Mouse (Mus musculus) heart, adult 2 months (tissue): ENCODE results near the gene Fzd5.

Source experiments
- CTCF ChIP-seq: fragments of 200-600 bp; IDR thresholded peaks from 2 replicates; pipeline ENCODE4 v1.8.1; 2022; ENCODE audit warnings: antibody characterized with exemption, mild to moderate bottlenecking, moderate library complexity
- POLR2A ChIP-seq: fragments of 200-500 bp; IDR thresholded peaks from 2 replicates; pipeline ENCODE4 v1.6.1; 2011; ENCODE audit warnings: mild to moderate bottlenecking, low read depth, low read length, control low read depth; ENCODE audit not compliant: insufficient read depth

DNA sequence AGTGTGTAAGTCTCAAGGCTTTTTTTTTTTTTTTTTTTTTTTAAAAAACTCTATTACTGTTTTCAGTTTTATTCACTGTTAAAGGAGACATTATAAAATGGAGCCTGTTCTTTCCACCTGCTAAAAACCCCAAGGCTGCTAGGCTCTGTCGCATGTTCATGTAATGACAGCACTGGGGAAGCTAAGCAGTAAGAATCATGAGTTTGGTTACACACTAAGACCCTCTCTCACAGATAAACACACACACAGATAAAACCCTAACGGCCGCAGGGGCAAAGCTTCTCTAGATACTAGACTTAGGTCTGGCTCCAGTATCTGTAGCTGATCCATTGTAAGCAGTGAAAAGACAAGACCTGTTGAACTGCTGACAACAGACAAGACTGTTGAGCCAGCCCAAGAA, 56.1 kb downstream of the Fzd5 start:
- no peak for TF ChIP-seq POLR2A
- no peak for TF ChIP-seq CTCF
